Mouse (Mus musculus) limb, embryonic 14.5 days (tissue): ENCODE measurements at regions not wholly inside any gene's neighbourhood (a gene's known extent, or its start where the extent isn't known, plus 50 kb on each side); places are given as distances from the start of the nearest gene placed in this dataset.
A peak's percentile ranks its signal among the peaks of the same experiment; 100 is the strongest.

Experiments
- ATAC-seq: fragments of 200-750 bp; cut with Nextera tagmentation; 2 replicates; pipeline ENCODE4 v1.8.0; 2017; ENCODE audit warnings: low read depth, moderate number of reproducible peaks, moderate TSS enrichment; ENCODE audit not compliant: low FRiP score
- DNase-seq: peaks from one replicate; pipeline ENCODE4 v3.0.0-alpha.2; 2015; ENCODE audit warnings: low spot score
- H3K27ac ChIP-seq: fragments of 300-500 bp; sonication (generic); replicated peaks from 2 replicates; pipeline ENCODE4 v1.5.1; 2014; ENCODE audit warnings: low read depth, mild to moderate bottlenecking, low read length, moderate library complexity, mixed read lengths
- H3K27me3 ChIP-seq: fragments of 300-500 bp; sonication (generic); 2 replicates; pipeline ENCODE4 v1.6.1; 2014; ENCODE audit warnings: low read length, mixed read lengths; ENCODE audit not compliant: control insufficient read depth, insufficient read depth
- H3K36me3 ChIP-seq: fragments of 300-500 bp; sonication (generic); 2 replicates; pipeline ENCODE4 v1.6.1; 2014; ENCODE audit warnings: mild to moderate bottlenecking, low read length, moderate library complexity, mixed read lengths; ENCODE audit not compliant: control insufficient read depth, insufficient read depth
- H3K4me1 ChIP-seq: fragments of 300-500 bp; sonication (generic); 2 replicates; pipeline ENCODE4 v1.6.1; 2014; ENCODE audit warnings: antibody characterized with exemption, low read length, mixed read lengths; ENCODE audit not compliant: control insufficient read depth, insufficient read depth
- H3K4me2 ChIP-seq: fragments of 300-500 bp; sonication (generic); replicated peaks from 2 replicates; pipeline ENCODE4 v1.6.1; 2014; ENCODE audit warnings: low read depth, mild to moderate bottlenecking, low read length, moderate library complexity; ENCODE audit not compliant: severe bottlenecking
- H3K4me3 ChIP-seq: fragments of 300-500 bp; sonication (generic); replicated peaks from 2 replicates; pipeline ENCODE4 v1.5.1; 2014; ENCODE audit warnings: low read length
- H3K9ac ChIP-seq: fragments of 300-500 bp; sonication (generic); 2 replicates; pipeline ENCODE4 v1.6.1; 2014; ENCODE audit warnings: mild to moderate bottlenecking, low read depth, low read length, moderate library complexity; ENCODE audit not compliant: severe bottlenecking
- H3K9me3 ChIP-seq: fragments of 300-500 bp; sonication (generic); 2 replicates; pipeline ENCODE4 v1.6.1; 2016; ENCODE audit warnings: low read length; ENCODE audit not compliant: control insufficient read depth
- POLR2A ChIP-seq: fragments of 200-500 bp; IDR thresholded peaks from 2 replicates; pipeline ENCODE4 v1.8.0; 2012; ENCODE audit warnings: inconsistent platforms, mild to moderate bottlenecking, moderate library complexity, borderline replicate concordance; ENCODE audit not compliant: insufficient read depth, insufficient read length; ENCODE audit errors: extremely low read depth
- WGBS: fragments of 180-500 bp; shearing (Covaris S2); extraction: QIAGEN DNeasy Blood & Tissue Kit; methylation state at CpG from one replicate; pipeline ENCODE4 v1.1.7; 2014; 5-methylcytosine and 5-hydroxymethylcytosine counted together

DNA sequence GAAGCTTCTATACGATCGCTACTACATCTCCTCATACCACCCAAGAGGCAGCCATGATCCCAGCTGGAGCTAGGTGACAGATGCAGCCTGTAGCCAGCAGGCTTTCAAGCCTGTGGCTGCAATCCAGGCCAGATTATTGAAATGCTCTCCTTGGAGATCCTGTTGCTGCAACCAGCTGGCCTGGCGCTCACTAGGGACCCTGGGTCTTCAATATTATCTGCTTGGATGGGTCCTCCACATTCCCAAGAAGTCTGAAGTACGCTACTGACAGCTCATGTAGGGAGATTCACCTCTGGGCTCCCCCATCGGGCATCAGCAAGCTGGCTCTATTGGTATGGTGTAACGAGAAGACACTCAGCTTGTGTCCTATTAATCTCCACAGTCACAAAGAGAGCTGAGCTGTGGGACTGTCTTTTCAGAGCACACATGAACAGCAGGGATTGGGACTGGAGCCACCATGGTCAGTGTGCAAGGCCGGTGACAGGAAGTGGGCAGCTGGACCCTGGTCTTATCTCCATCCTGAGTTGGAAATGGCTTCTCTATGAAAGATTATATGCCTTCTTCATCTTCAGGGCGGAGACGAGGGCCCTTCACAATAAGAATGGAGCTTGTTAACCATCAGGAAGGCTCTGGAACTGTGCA, 93.6 kb upstream of the Neo1 start:
- Histone ChIP-seq H3K4me2 (no peak overlapping the region), H3K4me1 (peaks cover 16% of the 10 kb centered on the region), H3K4me3 (no peak overlapping the region), H3K9me3 (no peaks in the 10 kb centered on the region), H3K27ac (no peak overlapping the region), H3K27me3 (no peaks in the 10 kb centered on the region), H3K9ac (no peak overlapping the region), H3K36me3 (no peaks in the 10 kb centered on the region)
- DNase-seq (no peak), ATAC-seq (no peak)
- TF ChIP-seq POLR2A = no peak
- 85% methylated on average over 9 of the region's 9 CpGs for WGBS

DNA sequence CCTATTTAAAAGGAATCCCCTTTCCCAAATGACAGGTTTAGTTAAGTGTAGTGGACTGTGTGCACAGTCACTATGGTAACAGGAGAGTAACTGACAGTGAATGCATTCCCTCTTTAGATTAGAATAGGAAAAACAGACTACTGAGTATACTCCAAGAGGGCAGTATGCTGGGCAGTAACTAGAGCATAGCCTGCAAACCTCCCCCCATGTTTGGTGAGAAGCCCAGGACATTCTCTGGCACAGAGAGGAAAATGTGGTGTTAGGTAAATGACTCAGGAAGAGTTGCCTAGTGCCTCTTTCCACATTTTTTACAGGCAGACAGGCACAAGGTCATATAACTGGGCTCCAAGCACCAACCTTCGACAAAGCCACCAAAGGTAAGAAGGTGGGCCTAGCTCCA, 93.0 kb upstream of the Neo1 start:
- Histone ChIP-seq H3K27ac (no peak overlapping the region), H3K4me1 (peaks cover 11% of the 10 kb centered on the region), H3K9ac (no peak overlapping the region), H3K9me3 (no peaks in the 10 kb centered on the region), H3K4me2 (no peak overlapping the region), H3K27me3 (no peaks in the 10 kb centered on the region), H3K36me3 (no peaks in the 10 kb centered on the region), H3K4me3 (no peak overlapping the region)
- TF ChIP-seq POLR2A = no peak
- ATAC-seq (0 out of 2 replicates have a peak, but pooled peaks have one; percentile 19), DNase-seq (no peak)
- WGBS = 75% methylated on average over 1 of the region's 1 CpGs

DNA sequence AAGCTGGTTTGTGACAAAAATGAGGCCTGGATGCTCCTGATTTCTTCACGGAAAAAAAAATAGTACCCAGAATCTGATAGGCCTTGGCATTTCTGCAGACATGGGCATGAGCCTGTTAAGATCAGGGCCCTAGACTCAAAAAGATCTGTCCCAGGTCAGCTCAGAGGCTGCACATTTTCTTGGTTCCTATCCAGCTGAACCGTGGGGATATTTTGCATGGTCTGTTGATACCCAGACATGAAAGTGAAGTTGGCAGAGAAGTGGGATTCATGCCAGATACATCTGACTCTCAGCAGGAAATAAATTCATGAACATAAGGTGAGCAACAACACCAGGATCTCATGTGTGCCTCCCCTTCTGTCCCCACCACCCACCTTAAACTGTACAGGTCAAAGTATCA, 91.8 kb upstream of the Neo1 start:
- Histone ChIP-seq H3K9ac (no peak overlapping the region), H3K9me3 (no peaks in the 10 kb centered on the region), H3K4me3 (no peak overlapping the region), H3K27me3 (no peaks in the 10 kb centered on the region), H3K27ac (no peak overlapping the region), H3K36me3 (no peaks in the 10 kb centered on the region), H3K4me1 (no peaks in the 10 kb centered on the region), H3K4me2 (no peak overlapping the region)
- 61% methylated on average over 2 of the region's 2 CpGs for WGBS
- ATAC-seq (no peak), DNase-seq (no peak)
- TF ChIP-seq POLR2A = no peak

DNA sequence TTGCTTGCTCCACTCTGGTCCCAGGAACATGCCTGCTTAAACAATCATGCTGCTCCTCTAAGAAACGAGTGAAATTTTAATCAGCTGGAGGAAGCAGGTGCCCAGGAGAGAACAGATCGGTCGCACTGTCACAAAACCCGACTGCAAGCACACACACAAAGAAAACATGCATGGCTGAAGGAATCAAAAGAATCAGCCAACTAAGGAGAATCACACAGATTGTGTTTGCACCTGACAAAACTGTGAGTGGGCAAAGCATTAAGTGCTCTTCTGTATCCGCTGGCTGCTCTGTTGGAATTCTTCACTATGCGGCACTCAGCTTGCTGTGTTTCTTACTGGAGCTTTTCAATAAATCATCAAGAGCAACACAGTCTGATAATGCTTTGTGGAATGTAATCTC, 89.6 kb upstream of the Neo1 start:
- WGBS = 71% methylated on average over 6 of the region's 6 CpGs
- ATAC-seq (no peak), DNase-seq (no peak)
- H3K27ac ChIP-seq = no peak overlapping the region
- H3K36me3 ChIP-seq = no peaks in the 10 kb centered on the region
- no peaks in the 10 kb centered on the region for H3K9me3 ChIP-seq
- no peak overlapping the region for H3K9ac ChIP-seq
- no peak overlapping the region for H3K4me3 ChIP-seq
- H3K4me2 ChIP-seq = no peak overlapping the region
- no peaks in the 10 kb centered on the region for H3K4me1 ChIP-seq
- H3K27me3 ChIP-seq = no peaks in the 10 kb centered on the region
- TF ChIP-seq POLR2A = no peak

DNA sequence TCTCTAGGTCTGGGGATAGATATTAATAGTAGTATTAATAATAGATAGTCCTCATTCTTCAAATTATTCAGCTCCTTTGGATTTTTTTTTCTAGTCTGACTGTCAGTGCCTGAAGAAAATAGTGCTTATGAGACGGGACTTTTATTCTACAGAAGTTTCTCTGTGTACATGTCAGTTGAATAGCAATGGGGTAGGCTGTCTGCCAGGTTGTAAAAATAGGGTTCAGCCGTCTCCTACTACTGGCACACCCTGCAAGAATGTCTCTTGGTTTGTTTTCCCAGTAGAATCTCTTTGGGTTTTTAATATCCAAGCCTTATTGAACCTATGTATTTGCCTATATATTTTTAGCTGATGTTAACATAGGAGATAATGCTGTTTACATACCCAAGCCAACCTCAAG, 80.3 kb upstream of the Neo1 start:
- Histone ChIP-seq H3K9ac (no peak overlapping the region), H3K4me1 (no peaks in the 10 kb centered on the region), H3K27me3 (no peaks in the 10 kb centered on the region), H3K27ac (no peak overlapping the region), H3K36me3 (no peaks in the 10 kb centered on the region), H3K4me2 (no peak overlapping the region), H3K9me3 (no peaks in the 10 kb centered on the region), H3K4me3 (no peak overlapping the region)
- ATAC-seq = no peak
- no peak for TF ChIP-seq POLR2A
- WGBS = 24% methylated on average over 2 of the region's 2 CpGs
- peak; percentile 68 for DNase-seq

DNA sequence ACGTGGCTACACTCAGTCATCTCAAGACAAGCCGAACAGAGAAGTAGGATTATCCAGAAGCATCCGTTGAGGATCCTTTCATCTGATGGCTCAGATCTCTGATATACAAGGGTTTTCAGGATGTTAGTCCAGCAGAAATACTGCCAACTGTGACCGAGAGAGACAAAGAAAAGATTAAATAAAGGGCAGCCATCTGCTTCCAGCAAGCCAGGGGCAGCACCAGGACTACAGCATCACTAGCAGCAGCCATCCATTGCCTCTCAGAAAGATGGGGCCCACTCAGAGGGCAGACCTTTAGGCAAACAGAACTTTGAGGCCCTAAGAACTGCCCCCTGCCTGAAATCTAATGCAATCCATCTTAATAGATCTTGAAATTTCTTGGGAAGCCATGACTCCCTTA, 77.6 kb upstream of the Neo1 start:
- H3K27me3 ChIP-seq = no peaks in the 10 kb centered on the region

More for the DNA sequence above, 77.6 kb upstream of the Neo1 start:
- TF ChIP-seq POLR2A = no peak
- H3K9ac ChIP-seq = no peak overlapping the region
- DNase-seq = no peak
- no peaks in the 10 kb centered on the region for H3K4me1 ChIP-seq
- no peak overlapping the region for H3K4me2 ChIP-seq
- no peak overlapping the region for H3K27ac ChIP-seq
- no peaks in the 10 kb centered on the region for H3K9me3 ChIP-seq
- H3K4me3 ChIP-seq = no peak overlapping the region
- no peaks in the 10 kb centered on the region for H3K36me3 ChIP-seq
- WGBS = 75% methylated on average over 4 of the region's 4 CpGs
- ATAC-seq = no peak
